Mouse (Mus musculus) heart, embryonic 16.5 days (tissue): ENCODE results near the gene Rap1gap. TPM values are rescaled to one million over a fixed set of nuclear protein-coding genes. Genes with fewer than 3 reads are reported as not detected.

Experiments
- ATAC-seq: fragments of 200-750 bp; cut with Nextera tagmentation; replicated peaks from 2 replicates; pipeline ENCODE4 v1.8.0; 2017; ENCODE audit warnings: moderate number of reproducible peaks; ENCODE audit not compliant: insufficient read depth, low FRiP score; ENCODE audit errors: extremely low read depth
- H3K27ac ChIP-seq: fragments of 300-500 bp; sonication (generic); 2 replicates; pipeline ENCODE4 v1.5.1; 2014; ENCODE audit warnings: mild to moderate bottlenecking, low read length, control low read depth, moderate library complexity
- H3K27me3 ChIP-seq: fragments of 300-500 bp; sonication (generic); 2 replicates; pipeline ENCODE4 v1.6.1; 2014; ENCODE audit warnings: low read length, mixed read lengths; ENCODE audit not compliant: control insufficient read depth, insufficient read depth
- H3K36me3 ChIP-seq: fragments of 300-500 bp; sonication (generic); 2 replicates; pipeline ENCODE4 v1.6.1; 2014; ENCODE audit not compliant: control insufficient read depth, insufficient read depth
- H3K4me1 ChIP-seq: fragments of 300-500 bp; sonication (generic); 2 replicates; pipeline ENCODE4 v1.6.1; 2014; ENCODE audit warnings: low read length, mixed read lengths; ENCODE audit not compliant: control insufficient read depth, insufficient read depth
- H3K4me2 ChIP-seq: fragments of 300-500 bp; sonication (generic); 2 replicates; pipeline ENCODE4 v1.6.1; 2014; ENCODE audit warnings: low read depth, mild to moderate bottlenecking, control low read depth, low read length
- H3K4me3 ChIP-seq: fragments of 300-500 bp; sonication (generic); 2 replicates; pipeline ENCODE4 v1.5.1; 2014; ENCODE audit warnings: mild to moderate bottlenecking, control low read depth, low read length
- H3K9ac ChIP-seq: fragments of 300-500 bp; sonication (generic); 2 replicates; pipeline ENCODE4 v1.6.1; 2014; ENCODE audit warnings: low read length, control low read depth
- H3K9me3 ChIP-seq: fragments of 300-500 bp; sonication (generic); replicated peaks from 2 replicates; pipeline ENCODE4 v1.6.1; 2016; ENCODE audit warnings: low read length; ENCODE audit not compliant: control insufficient read depth
- WGBS: fragments of 180-500 bp; shearing (Covaris S2); extraction: QIAGEN DNeasy Blood & Tissue Kit; methylation state at CpG from one replicate; pipeline ENCODE4 v1.1.7; 2014; 5-methylcytosine and 5-hydroxymethylcytosine counted together
- polyA plus RNA-seq: library from polyadenylated mRNA; unstranded; fragments of >200 nt; fragmentation: Nextera tagmentation; extraction: Ambion mirVana; gene quantifications from 2 replicates; pipeline ENCODE4 v1.2.1, GENCODE M21; 2015

The Rap1gap gene
- polyA plus RNA-seq, 1 experiment from 2014 or later, result 9.7 TPM

- H3K4me3 ChIP-seq, result no peak overlapping the region
- ATAC-seq, result peak; percentile 78
- H3K27ac ChIP-seq, result no peak overlapping the region
- 15% methylated on average over 4 of the region's 4 CpGs for WGBS
- H3K4me1 ChIP-seq, result peaks cover 28% of the 10 kb centered on the region
- H3K27me3 ChIP-seq, result peaks cover 10% of the 10 kb centered on the region
- H3K9me3 ChIP-seq, result no peaks in the 10 kb centered on the region
- H3K36me3 ChIP-seq, result no peaks in the 10 kb centered on the region
- no peak overlapping the region for H3K9ac ChIP-seq
- no peak overlapping the region for H3K4me2 ChIP-seq
Observed at GRCm38 (mm10) chr4:137695900-137696299, 31.4 kb downstream of the Rap1gap start.

- H3K27ac ChIP-seq, result no peak overlapping the region
- no peak overlapping the region for H3K4me3 ChIP-seq
- H3K4me1 ChIP-seq, result peaks cover 28% of the 10 kb centered on the region
- no peaks in the 10 kb centered on the region for H3K36me3 ChIP-seq
- H3K4me2 ChIP-seq, result no peak overlapping the region
- no peak overlapping the region for H3K9ac ChIP-seq
- peaks cover 10% of the 10 kb centered on the region for H3K27me3 ChIP-seq
- 69% methylated on average over 13 of the region's 13 CpGs for WGBS
- no peaks in the 10 kb centered on the region for H3K9me3 ChIP-seq
- no peak for ATAC-seq
Observed at GRCm38 (mm10) chr4:137697156-137697885, 32.8 kb downstream of the Rap1gap start.

- Histone ChIP-seq H3K4me3 (no peak overlapping the region), H3K4me2 (no peak overlapping the region), H3K36me3 (no peaks in the 10 kb centered on the region), H3K27me3 (peaks cover 7% of the 10 kb centered on the region), H3K27ac (0 out of 2 replicates have a peak overlapping the region, but pooled peaks have one; percentile 8), H3K4me1 (peaks cover 28% of the 10 kb centered on the region), H3K9ac (no peak overlapping the region), H3K9me3 (no peaks in the 10 kb centered on the region)
- 0 out of 2 replicates have a peak, but pooled peaks have one; percentile 29 for ATAC-seq
- 58% methylated on average over 7 of the region's 7 CpGs for WGBS
Observed at GRCm38 (mm10) chr4:137698076-137698985, 33.8 kb downstream of the Rap1gap start.

GRCm38 (mm10) chr4:137699264-137700211, 35.0 kb downstream of the Rap1gap start:
- Histone ChIP-seq H3K4me2 (no peak overlapping the region), H3K27me3 (peaks cover 3% of the 10 kb centered on the region; the same call in 1 of the 2 replicates), H3K36me3 (no peaks in the 10 kb centered on the region), H3K4me1 (peaks cover 28% of the 10 kb centered on the region), H3K9me3 (no peaks in the 10 kb centered on the region), H3K9ac (no peak overlapping the region), H3K4me3 (no peak overlapping the region), H3K27ac (no peak overlapping the region)
- WGBS, result 43% methylated on average over 21 of the region's 21 CpGs
- ATAC-seq, result no peak

- Histone ChIP-seq H3K4me1 (peaks cover 23% of the 10 kb centered on the region), H3K36me3 (no peaks in the 10 kb centered on the region)
Observed at GRCm38 (mm10) chr4:137700960-137701359, 36.4 kb downstream of the Rap1gap start.

GRCm38 (mm10) chr4:137703077-137703476, 38.6 kb downstream of the Rap1gap start:
- no peaks in the 10 kb centered on the region for H3K36me3 ChIP-seq
- H3K27ac ChIP-seq, result no peak overlapping the region
- no peak overlapping the region for H3K4me2 ChIP-seq
- peaks cover 20% of the 10 kb centered on the region for H3K27me3 ChIP-seq
- WGBS, result 77% methylated on average over 5 of the region's 5 CpGs
- peaks cover 17% of the 10 kb centered on the region for H3K4me1 ChIP-seq
- H3K9ac ChIP-seq, result no peak overlapping the region
- no peaks in the 10 kb centered on the region for H3K9me3 ChIP-seq
- no peak overlapping the region for H3K4me3 ChIP-seq
- no peak for ATAC-seq

More at GRCm38 (mm10) chr4:137700960-137701359, 36.4 kb downstream of the Rap1gap start:
- H3K4me2 ChIP-seq, result no peak overlapping the region
- no peaks in the 10 kb centered on the region for H3K9me3 ChIP-seq
- no peak overlapping the region for H3K4me3 ChIP-seq
- no peak overlapping the region for H3K9ac ChIP-seq
- no peak for ATAC-seq
- peaks cover 9% of the 10 kb centered on the region for H3K27me3 ChIP-seq
- WGBS, result 44% methylated on average over 6 of the region's 6 CpGs
- no peak overlapping the region for H3K27ac ChIP-seq

- peaks cover 34% of the 10 kb centered on the region for H3K27me3 ChIP-seq
- no peak overlapping the region for H3K27ac ChIP-seq
- ATAC-seq, result no peak
- peaks cover 11% of the 10 kb centered on the region for H3K4me1 ChIP-seq
- 73% methylated on average over 2 of the region's 2 CpGs for WGBS
- no peak overlapping the region for H3K4me3 ChIP-seq
- H3K9ac ChIP-seq, result no peak overlapping the region
- no peaks in the 10 kb centered on the region for H3K36me3 ChIP-seq
- H3K9me3 ChIP-seq, result no peaks in the 10 kb centered on the region
- no peak overlapping the region for H3K4me2 ChIP-seq
Observed at GRCm38 (mm10) chr4:137704561-137704960, 40.0 kb downstream of the Rap1gap start.

- H3K27ac ChIP-seq, result no peak overlapping the region
- H3K9me3 ChIP-seq, result no peaks in the 10 kb centered on the region
- H3K4me3 ChIP-seq, result no peak overlapping the region
- ATAC-seq, result no peak
- WGBS, result 78% methylated on average over 5 of the region's 5 CpGs
- H3K9ac ChIP-seq, result no peak overlapping the region
- peaks cover 6% of the 10 kb centered on the region for H3K4me1 ChIP-seq
- H3K4me2 ChIP-seq, result no peak overlapping the region
- peaks cover 39% of the 10 kb centered on the region for H3K27me3 ChIP-seq
- H3K36me3 ChIP-seq, result no peaks in the 10 kb centered on the region
Observed at GRCm38 (mm10) chr4:137705379-137705778, 40.9 kb downstream of the Rap1gap start.
